Mouse (Mus musculus) liver, embryonic 16.5 days (tissue): Measurements from ENCODE around the gene Abcd4. TPM values are rescaled to one million over a fixed set of nuclear protein-coding genes. Genes with fewer than 3 reads are reported as not detected.

Source experiments
- ATAC-seq: fragments of 200-750 bp; cut with Nextera tagmentation; 2 replicates; pipeline ENCODE4 v1.8.0; 2017; ENCODE audit warnings: low read depth, mild to moderate bottlenecking, moderate number of reproducible peaks, moderate library complexity
- H3K27ac ChIP-seq: fragments of 300-500 bp; sonication (generic); 2 replicates; pipeline ENCODE4 v1.5.1; 2014; ENCODE audit warnings: mild to moderate bottlenecking, low read length
- H3K27me3 ChIP-seq: fragments of 300-500 bp; sonication (generic); 2 replicates; pipeline ENCODE4 v1.6.1; 2014; ENCODE audit warnings: low read depth, low read length, mixed read lengths; ENCODE audit not compliant: control insufficient read depth, insufficient read depth
- H3K36me3 ChIP-seq: fragments of 300-500 bp; sonication (generic); 2 replicates; pipeline ENCODE4 v1.6.1; 2014; ENCODE audit warnings: mild to moderate bottlenecking; ENCODE audit not compliant: control insufficient read depth, insufficient read depth
- H3K4me1 ChIP-seq: fragments of 300-500 bp; sonication (generic); 2 replicates; pipeline ENCODE4 v1.6.1; 2014; ENCODE audit warnings: low read depth, low read length, mixed read lengths; ENCODE audit not compliant: control insufficient read depth
- H3K4me2 ChIP-seq: fragments of 300-500 bp; sonication (generic); 2 replicates; pipeline ENCODE4 v1.6.1; 2014; ENCODE audit warnings: low read depth, low read length, mixed read lengths
- H3K4me3 ChIP-seq: fragments of 300-500 bp; sonication (generic); 2 replicates; pipeline ENCODE4 v1.5.1; 2014; ENCODE audit warnings: low read depth, mild to moderate bottlenecking, low read length
- H3K9ac ChIP-seq: fragments of 300-500 bp; sonication (generic); 2 replicates; pipeline ENCODE4 v1.6.1; 2014; ENCODE audit warnings: low read depth, low read length
- H3K9me3 ChIP-seq: fragments of 300-500 bp; sonication (generic); replicated peaks from 2 replicates; pipeline ENCODE4 v1.6.1; 2016; ENCODE audit warnings: low read length; ENCODE audit not compliant: control insufficient read depth
- WGBS: fragments of 180-500 bp; shearing (Covaris S2); extraction: QIAGEN DNeasy Blood & Tissue Kit; methylation state at CpG from one replicate; pipeline ENCODE4 v1.1.7; 2014; ENCODE audit not compliant: insufficient replicate concordance; 5-methylcytosine and 5-hydroxymethylcytosine counted together
- polyA plus RNA-seq: library from polyadenylated mRNA; unstranded; fragments of >200 nt; fragmentation: Nextera tagmentation; extraction: Ambion mirVana; gene quantifications from 2 replicates; pipeline ENCODE4 v1.2.1, GENCODE M21; 2015

The Abcd4 gene
- polyA plus RNA-seq = 4.0 and 4.6 TPM in 2 replicates

DNA sequence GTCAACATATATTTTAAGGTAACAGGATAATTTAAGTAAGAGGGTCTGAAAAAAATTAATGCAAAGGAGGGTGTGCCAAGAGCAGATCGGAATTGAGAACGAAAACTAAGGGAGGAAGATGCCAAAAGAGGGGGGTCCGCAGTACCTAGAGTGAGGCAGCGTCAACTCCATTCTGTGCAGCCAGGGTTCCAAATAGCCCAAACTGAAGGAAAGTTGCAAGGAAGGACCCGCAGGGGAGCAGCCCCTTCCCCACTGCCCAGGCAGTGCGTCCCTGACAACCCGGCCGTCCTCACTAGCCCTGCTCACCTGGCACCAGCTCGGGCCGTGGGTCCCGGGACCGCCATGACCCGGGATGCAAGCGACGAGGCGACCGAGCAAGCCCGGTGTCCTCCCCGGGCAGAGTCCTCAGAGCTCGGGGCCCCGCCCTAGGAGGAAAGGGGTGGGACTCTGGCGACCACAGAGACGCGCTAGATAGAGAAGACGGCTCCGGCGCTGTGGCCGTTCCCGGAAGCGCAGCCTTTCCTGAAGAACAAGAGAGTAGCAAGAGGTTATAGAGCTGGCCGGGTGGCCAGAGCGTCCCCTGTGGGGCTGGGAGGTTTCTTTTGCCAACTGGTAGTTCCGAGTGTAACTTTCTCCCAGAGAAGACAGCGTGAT is at the start of gene Abcd4:
Gene Abcd4, minus strand, starts transcription at position 437 of the 654 bp plus-strand sequence.
- Histone ChIP-seq H3K36me3 (no peaks in the 10 kb centered on the region), H3K4me1 (peaks cover 3% of the 10 kb centered on the region), H3K9ac (peak within 1 kb of the TSS; percentile 79), H3K9me3 (no peaks in the 10 kb centered on the region), H3K27ac (peak within 1 kb of the TSS; percentile 29), H3K27me3 (no peaks in the 10 kb centered on the region), H3K4me2 (peak within 1 kb of the TSS; percentile 91), H3K4me3 (peak within 1 kb of the TSS; percentile 76)
- under 1% methylated on average over 34 of the region's 34 CpGs for WGBS
- peak; percentile 99 for ATAC-seq

DNA sequence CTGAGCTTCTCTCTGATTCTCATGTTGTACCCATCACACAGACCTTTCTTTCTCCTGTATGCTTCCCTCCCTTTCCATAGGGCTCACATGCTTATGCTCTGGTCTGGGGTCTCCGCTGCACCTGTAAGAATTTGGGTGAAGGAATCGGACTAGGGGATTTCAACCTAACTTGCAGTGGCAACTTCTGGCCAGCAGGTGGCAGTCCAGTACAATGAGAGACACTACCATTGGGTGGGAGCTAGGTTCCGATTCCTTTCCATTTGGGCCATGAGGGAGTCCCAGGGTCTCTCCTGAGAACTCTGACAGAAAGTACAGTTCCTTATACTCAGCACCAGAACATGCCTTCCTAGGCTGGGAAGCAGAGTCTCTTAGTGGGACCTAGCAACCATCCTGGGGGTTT is 36.7 kb upstream of the Abcd4 start:
- H3K4me1 ChIP-seq = no peaks in the 10 kb centered on the region
- H3K4me2 ChIP-seq = no peak overlapping the region
- no peak overlapping the region for H3K4me3 ChIP-seq
- H3K27ac ChIP-seq = no peak overlapping the region
- H3K36me3 ChIP-seq = no peaks in the 10 kb centered on the region
- H3K9ac ChIP-seq = no peak overlapping the region
- WGBS = 15% methylated on average over 3 of the region's 3 CpGs
- H3K9me3 ChIP-seq = no peaks in the 10 kb centered on the region
- no peaks in the 10 kb centered on the region for H3K27me3 ChIP-seq
- no peak for ATAC-seq

- no peak overlapping the region for H3K27ac ChIP-seq
Measured at GRCm38 (mm10) chr12:84650234-84650633, 33.0 kb upstream of the Abcd4 start.

GRCm38 (mm10) chr12:84640654-84641053 is 23.4 kb upstream of the Abcd4 start, which contains the start of gene Vrtn:
Gene Vrtn (plus strand): TSS chr12:84641019.
- H3K27ac ChIP-seq = no peak within 1 kb of the TSS
- ATAC-seq = no peak
- no peak within 1 kb of the TSS for H3K4me2 ChIP-seq
- WGBS = 6% methylated on average over 9 of the region's 9 CpGs
- H3K4me3 ChIP-seq = no peak within 1 kb of the TSS
- H3K9me3 ChIP-seq = no peaks in the 10 kb centered on the region
- H3K4me1 ChIP-seq = no peaks in the 10 kb centered on the region
- no peak within 1 kb of the TSS for H3K9ac ChIP-seq
- H3K27me3 ChIP-seq = peaks cover 47% of the 10 kb centered on the region
- H3K36me3 ChIP-seq = no peaks in the 10 kb centered on the region

More at GRCm38 (mm10) chr12:84650234-84650633, 33.0 kb upstream of the Abcd4 start:
- H3K4me1 ChIP-seq = no peaks in the 10 kb centered on the region
- 70% methylated on average over 13 of the region's 13 CpGs for WGBS
- no peaks in the 10 kb centered on the region for H3K27me3 ChIP-seq
- no peak overlapping the region for H3K4me2 ChIP-seq
- H3K4me3 ChIP-seq = no peak overlapping the region
- H3K36me3 ChIP-seq = no peaks in the 10 kb centered on the region
- H3K9me3 ChIP-seq = no peaks in the 10 kb centered on the region
- no peak for ATAC-seq
- no peak overlapping the region for H3K9ac ChIP-seq

DNA sequence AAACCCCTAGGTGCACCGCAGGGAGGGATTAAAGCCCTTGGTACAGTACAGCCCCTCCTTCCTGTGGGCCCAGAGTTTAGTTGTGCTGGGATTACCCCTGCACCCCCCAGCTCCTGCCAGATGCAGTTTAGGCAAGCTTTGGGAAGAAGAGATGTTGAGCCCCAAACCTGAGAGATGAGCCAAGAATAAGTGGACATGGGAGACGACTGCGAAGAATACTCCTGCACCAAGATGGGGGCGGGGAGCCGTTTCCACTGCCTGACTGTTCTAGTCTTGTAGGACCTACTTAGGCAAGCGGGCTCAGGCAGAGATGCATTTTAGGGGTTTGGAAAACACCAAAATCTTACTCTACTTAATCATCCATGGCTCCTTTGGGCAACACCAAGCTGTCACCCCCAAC is 23.0 kb upstream of the Abcd4 start:
- H3K27me3 ChIP-seq = peaks cover 47% of the 10 kb centered on the region
- H3K36me3 ChIP-seq = no peaks in the 10 kb centered on the region
- 13% methylated on average over 6 of the region's 6 CpGs for WGBS
- no peak for ATAC-seq
- no peak overlapping the region for H3K27ac ChIP-seq
- no peaks in the 10 kb centered on the region for H3K9me3 ChIP-seq
- H3K4me1 ChIP-seq = no peaks in the 10 kb centered on the region
- H3K4me3 ChIP-seq = no peak overlapping the region
- H3K9ac ChIP-seq = no peak overlapping the region
- H3K4me2 ChIP-seq = no peak overlapping the region

DNA sequence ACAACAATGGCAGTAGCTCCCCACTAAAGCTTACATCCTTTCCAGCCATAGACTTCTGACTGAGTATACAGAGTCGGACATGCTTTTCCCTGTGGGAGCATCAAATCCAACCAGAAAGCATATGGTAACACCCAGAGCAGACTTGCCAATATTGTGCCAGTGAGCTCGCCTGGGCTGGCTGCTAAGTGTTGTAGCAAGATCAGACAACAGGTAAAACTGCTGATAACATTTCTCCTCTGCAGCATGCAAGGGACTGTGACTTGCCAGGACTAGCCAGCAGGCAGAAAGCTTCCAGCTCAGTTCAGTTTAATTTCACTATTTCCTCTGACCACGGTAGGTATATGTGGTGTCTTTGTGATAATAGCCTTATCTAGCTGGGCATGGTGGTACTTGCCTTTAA is 14.7 kb upstream of the Abcd4 start:
- Histone ChIP-seq H3K4me2 (no peak overlapping the region), H3K4me3 (no peak overlapping the region), H3K4me1 (no peaks in the 10 kb centered on the region), H3K27ac (no peak overlapping the region), H3K9ac (no peak overlapping the region), H3K36me3 (no peaks in the 10 kb centered on the region), H3K9me3 (no peaks in the 10 kb centered on the region), H3K27me3 (no peaks in the 10 kb centered on the region; the same call in 1 of the 2 replicates)
- WGBS = 33% methylated on average over 3 of the region's 3 CpGs
- no peak for ATAC-seq

GRCm38 (mm10) chr12:84625116-84625515 is 7.9 kb upstream of the Abcd4 start:
- no peak for ATAC-seq
- no peak overlapping the region for H3K9ac ChIP-seq

DNA sequence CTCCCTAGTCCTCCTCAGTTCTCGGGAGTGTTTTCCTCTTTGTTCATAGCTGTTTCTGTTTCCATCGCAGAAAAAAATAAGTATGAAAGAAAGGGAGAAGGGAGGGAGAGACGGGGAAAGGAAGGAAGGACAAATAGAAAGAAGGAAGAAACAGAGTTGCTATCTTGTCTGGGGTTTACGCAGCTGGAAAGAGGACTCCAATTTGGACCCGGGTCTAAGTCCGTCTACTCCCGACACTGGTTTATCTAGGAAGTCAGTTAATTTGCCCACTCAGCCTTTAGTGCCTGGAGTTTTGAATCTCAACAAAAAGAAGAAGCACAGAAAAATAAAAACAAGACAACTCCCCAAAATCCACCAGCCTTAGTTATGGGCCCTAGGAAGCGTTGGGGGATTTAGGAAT is 7.4 kb upstream of the Abcd4 start:
- no peak overlapping the region for H3K27ac ChIP-seq
- H3K9me3 ChIP-seq = no peaks in the 10 kb centered on the region
- no peak for ATAC-seq
- no peak overlapping the region for H3K4me2 ChIP-seq
- no peak overlapping the region for H3K4me3 ChIP-seq
- no peaks in the 10 kb centered on the region for H3K4me1 ChIP-seq
- no peak overlapping the region for H3K9ac ChIP-seq
- H3K27me3 ChIP-seq = peaks cover 21% of the 10 kb centered on the region
- no peaks in the 10 kb centered on the region for H3K36me3 ChIP-seq
- WGBS = 20% methylated on average over 8 of the region's 8 CpGs

More at GRCm38 (mm10) chr12:84625116-84625515, 7.9 kb upstream of the Abcd4 start:
- Histone ChIP-seq H3K4me3 (no peak overlapping the region), H3K9me3 (no peaks in the 10 kb centered on the region), H3K27me3 (peaks cover 21% of the 10 kb centered on the region), H3K36me3 (no peaks in the 10 kb centered on the region), H3K4me1 (no peaks in the 10 kb centered on the region), H3K4me2 (no peak overlapping the region), H3K27ac (no peak overlapping the region)
- WGBS = 15% methylated on average over 9 of the region's 9 CpGs

- no peak overlapping the region for H3K27ac ChIP-seq
- no peak for ATAC-seq
- H3K4me3 ChIP-seq = no peak overlapping the region
Measured at GRCm38 (mm10) chr12:84620975-84621374, 3.8 kb upstream of the Abcd4 start.

More at GRCm38 (mm10) chr12:84620975-84621374, 3.8 kb upstream of the Abcd4 start:
- H3K9ac ChIP-seq = no peak overlapping the region
- H3K36me3 ChIP-seq = no peaks in the 10 kb centered on the region
- no peak overlapping the region for H3K4me2 ChIP-seq
- peaks cover 19% of the 10 kb centered on the region for H3K27me3 ChIP-seq
- H3K4me1 ChIP-seq = peaks cover 3% of the 10 kb centered on the region
- H3K9me3 ChIP-seq = no peaks in the 10 kb centered on the region
